Mouse (Mus musculus) megakaryocyte, embryonic 14.5 days (primary cell): Measurements from ENCODE around the gene Eno3. TPM values are rescaled to one million over a fixed set of nuclear protein-coding genes. Genes with fewer than 3 reads are reported as not detected.
A peak's percentile ranks its signal among the peaks of the same experiment; 100 is the strongest.

Experiments
- H3K27me3 ChIP-seq: replicated peaks from 2 replicates; pipeline ENCODE3; 2012; ENCODE audit warnings: inconsistent platforms
- H3K36me3 ChIP-seq: replicated peaks from 2 replicates; pipeline ENCODE3; 2012; ENCODE audit warnings: low read length, inconsistent platforms, mixed read lengths
- H3K4me1 ChIP-seq: 2 replicates; pipeline ENCODE4 v1.6.1; 2012; ENCODE audit warnings: inconsistent platforms
- H3K4me3 ChIP-seq: replicated peaks from 2 replicates; pipeline ENCODE3; 2012; ENCODE audit warnings: moderate library complexity, mild to moderate bottlenecking, inconsistent platforms
- H3K9me3 ChIP-seq: 2 replicates; pipeline ENCODE4 v1.6.1; 2012; ENCODE audit warnings: inconsistent platforms
- FLI1 ChIP-seq: IDR thresholded peaks from 2 replicates; pipeline ENCODE4 v1.6.1; 2012; ENCODE audit warnings: low read length, inconsistent platforms, mixed read lengths
- GATA1 ChIP-seq: IDR thresholded peaks from 3 replicates; pipeline ENCODE4 v1.6.1; 2012; ENCODE audit warnings: mixed read lengths, low read length, inconsistent platforms, borderline replicate concordance
- polyA plus RNA-seq: library from polyadenylated mRNA; stranded (reverse); fragments of >175 nt; gene quantifications from 2 replicates; pipeline ENCODE4 v1.2.3, GENCODE M21; 2012; ENCODE audit warnings: low replicate concordance; ENCODE audit not compliant: insufficient read depth

The Eno3 gene
- polyA plus RNA-seq, 1 experiment = 8.4 TPM

DNA sequence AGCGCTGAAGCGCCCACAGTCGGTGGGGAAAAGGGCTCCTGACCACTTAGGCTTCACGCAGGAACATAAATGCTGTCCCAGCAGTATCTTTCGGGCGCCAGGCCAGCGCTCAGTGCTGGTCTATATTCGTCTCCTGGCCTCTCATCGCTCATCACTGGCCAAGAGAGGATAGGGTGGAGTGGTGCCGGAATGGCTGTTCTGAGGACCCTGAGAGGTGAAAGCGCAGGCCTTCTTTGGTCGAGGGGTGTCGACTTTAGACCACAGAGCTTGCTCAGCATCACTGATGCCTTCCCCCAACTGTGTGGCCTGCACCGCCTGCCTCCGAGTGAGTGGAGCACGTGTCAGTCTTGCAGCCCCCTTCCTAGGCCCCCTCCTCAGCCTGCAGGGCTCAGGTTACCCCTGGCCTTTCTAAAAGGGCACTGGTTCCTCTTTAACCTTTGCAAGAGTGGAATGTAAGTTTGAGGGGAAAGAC, 510 bp upstream of the Eno3 start:
- Histone ChIP-seq H3K9me3 (no peaks in the 10 kb centered on the region), H3K27me3 (no peaks in the 10 kb centered on the region), H3K4me3 (peak overlapping the region; percentile 100), H3K36me3 (peaks cover 46% of the 10 kb centered on the region), H3K4me1 (peaks cover 69% of the 10 kb centered on the region)
- TF ChIP-seq GATA1 (no peak), FLI1 (no peak)

DNA sequence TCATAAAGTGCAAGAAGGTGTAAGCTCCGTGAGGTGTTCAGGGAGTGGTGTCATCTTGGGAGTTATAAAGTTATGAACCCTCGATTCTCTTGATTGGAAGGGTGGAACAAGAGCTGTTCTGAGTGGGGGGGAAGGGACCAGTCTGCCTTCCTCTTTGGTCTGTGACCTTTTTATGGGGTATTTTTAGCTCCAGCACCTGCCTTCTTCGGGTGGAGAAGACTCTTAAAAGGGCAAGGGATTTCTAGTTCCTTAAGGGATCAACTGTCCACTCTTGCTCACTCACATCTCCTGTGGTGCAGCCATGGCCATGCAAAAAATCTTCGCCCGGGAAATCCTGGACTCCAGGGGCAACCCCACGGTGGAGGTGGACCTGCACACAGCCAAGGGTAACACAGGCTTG, 571 bp downstream of the Eno3 start:
- Histone ChIP-seq H3K4me1 (peaks cover 65% of the 10 kb centered on the region), H3K27me3 (no peaks in the 10 kb centered on the region), H3K36me3 (peaks cover 46% of the 10 kb centered on the region), H3K4me3 (peak overlapping the region; percentile 14), H3K9me3 (no peaks in the 10 kb centered on the region)
- TF ChIP-seq FLI1 (no peak), GATA1 (no peak)

DNA sequence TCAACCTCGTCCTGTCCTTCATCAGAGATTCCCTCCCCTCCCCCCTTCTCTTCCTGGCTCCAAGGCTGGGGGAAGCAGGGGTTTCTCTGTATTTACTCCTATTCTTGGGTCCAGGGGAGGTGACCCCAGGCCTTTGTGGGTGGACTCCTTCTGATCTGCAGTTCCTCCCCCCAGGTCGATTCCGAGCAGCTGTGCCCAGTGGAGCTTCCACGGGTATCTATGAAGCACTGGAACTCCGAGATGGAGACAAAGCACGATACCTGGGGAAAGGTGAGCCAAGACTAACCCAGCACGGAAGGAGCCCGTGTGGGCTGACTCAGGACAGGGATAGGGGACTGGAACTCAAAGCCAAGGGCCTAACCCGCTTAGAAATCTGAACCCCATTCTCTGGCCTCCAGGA, 989 bp downstream of the Eno3 start:
- no peaks in the 10 kb centered on the region for H3K27me3 ChIP-seq
- TF ChIP-seq FLI1 (no peak), GATA1 (no peak)
- H3K9me3 ChIP-seq = no peaks in the 10 kb centered on the region
- peak overlapping the region; percentile 14 for H3K4me3 ChIP-seq
- peaks cover 46% of the 10 kb centered on the region for H3K36me3 ChIP-seq
- H3K4me1 ChIP-seq = peaks cover 67% of the 10 kb centered on the region

DNA sequence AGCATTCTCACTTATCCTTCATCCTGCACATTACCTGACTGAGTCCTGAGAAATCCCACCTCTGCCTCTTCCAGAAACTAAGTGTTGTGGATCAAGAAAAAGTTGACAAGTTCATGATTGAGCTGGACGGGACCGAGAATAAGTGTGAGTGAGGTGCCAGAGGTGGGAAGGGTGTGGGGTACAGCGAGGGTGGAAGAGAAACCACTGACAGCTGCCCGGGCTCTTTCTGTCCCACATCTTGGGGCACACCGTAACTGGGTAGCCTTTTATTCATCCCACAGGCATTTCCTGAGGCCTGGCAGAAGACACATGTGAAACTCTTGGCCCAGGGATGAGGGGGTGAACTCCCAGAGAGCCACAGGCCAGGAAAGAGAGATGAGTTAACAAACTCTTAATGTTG, 1.5 kb downstream of the Eno3 start:
- H3K4me3 ChIP-seq = no peak overlapping the region
- peaks cover 69% of the 10 kb centered on the region for H3K4me1 ChIP-seq
- H3K36me3 ChIP-seq = peaks cover 48% of the 10 kb centered on the region
- H3K27me3 ChIP-seq = no peaks in the 10 kb centered on the region
- TF ChIP-seq FLI1 (no peak), GATA1 (no peak)
- H3K9me3 ChIP-seq = no peaks in the 10 kb centered on the region

GRCm38 (mm10) chr11:70658942-70659341, 1.9 kb downstream of the Eno3 start:
- peaks cover 50% of the 10 kb centered on the region for H3K36me3 ChIP-seq
- TF ChIP-seq FLI1 (no peak), GATA1 (no peak)
- H3K27me3 ChIP-seq = no peaks in the 10 kb centered on the region
- no peaks in the 10 kb centered on the region for H3K9me3 ChIP-seq
- H3K4me3 ChIP-seq = peak overlapping the region; percentile 28
- peaks cover 69% of the 10 kb centered on the region for H3K4me1 ChIP-seq

- TF ChIP-seq FLI1 (no peak), GATA1 (no peak)
- no peak overlapping the region for H3K4me3 ChIP-seq
- peaks cover 66% of the 10 kb centered on the region for H3K36me3 ChIP-seq
These were observed 3.6 kb downstream of the Eno3 start for GRCm38 (mm10) chr11:70660571-70660970.

DNA sequence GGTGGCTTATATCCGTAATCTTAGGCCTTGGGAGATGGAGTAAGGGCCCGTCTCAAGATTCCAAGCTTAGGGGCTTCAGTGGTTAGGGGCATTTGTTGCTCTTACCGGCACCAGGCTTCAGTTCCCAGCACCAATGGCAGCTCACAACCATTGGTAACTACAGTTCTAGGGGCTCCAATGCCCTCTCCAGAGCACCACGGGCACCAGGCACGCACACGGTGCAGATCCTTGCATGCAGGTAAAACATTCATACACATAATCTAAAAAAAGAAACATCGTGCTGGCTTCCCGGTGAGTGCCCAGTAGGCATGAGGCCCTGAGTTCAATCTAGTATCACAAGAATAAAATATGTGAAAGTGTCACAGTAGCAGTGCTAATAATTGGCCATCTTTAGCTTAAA, 6.1 kb downstream of the Eno3 start:
- Histone ChIP-seq H3K27me3 (no peaks in the 10 kb centered on the region), H3K9me3 (no peaks in the 10 kb centered on the region), H3K4me1 (peaks cover 77% of the 10 kb centered on the region), H3K4me3 (no peak overlapping the region), H3K36me3 (peaks cover 87% of the 10 kb centered on the region)
- TF ChIP-seq GATA1 (no peak), FLI1 (no peak)

More at GRCm38 (mm10) chr11:70660571-70660970, 3.6 kb downstream of the Eno3 start:
- Histone ChIP-seq H3K27me3 (no peaks in the 10 kb centered on the region), H3K4me1 (peaks cover 80% of the 10 kb centered on the region), H3K9me3 (no peaks in the 10 kb centered on the region)

- Histone ChIP-seq H3K9me3 (no peaks in the 10 kb centered on the region), H3K27me3 (no peaks in the 10 kb centered on the region), H3K4me3 (no peak overlapping the region), H3K36me3 (peaks cover 85% of the 10 kb centered on the region), H3K4me1 (peaks cover 73% of the 10 kb centered on the region)
- TF ChIP-seq GATA1 (no peak), FLI1 (no peak)
These were observed 7.0 kb downstream of the Eno3 start for GRCm38 (mm10) chr11:70663957-70664356.

DNA sequence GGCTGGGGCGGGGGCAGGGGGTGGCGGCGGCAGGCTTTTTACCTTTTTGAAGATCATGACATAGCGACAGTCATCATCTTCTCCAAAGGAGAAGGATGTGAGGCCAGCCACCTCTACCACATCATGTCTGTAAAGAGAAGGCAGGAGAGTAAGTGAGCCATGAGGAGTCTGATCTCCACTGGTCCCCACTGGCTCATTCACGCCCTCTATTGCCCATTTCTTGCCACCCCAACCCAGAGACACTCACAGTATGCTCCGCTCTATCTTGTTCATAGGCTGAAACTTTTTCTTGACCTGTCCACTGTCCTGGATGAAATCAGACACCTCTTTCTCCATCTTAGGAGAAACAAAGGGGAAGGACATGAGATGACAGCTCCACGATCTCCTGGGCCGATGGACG, 7.7 kb downstream of the Eno3 start:
- peaks cover 78% of the 10 kb centered on the region for H3K36me3 ChIP-seq
- H3K9me3 ChIP-seq = no peaks in the 10 kb centered on the region
- H3K4me3 ChIP-seq = no peak overlapping the region
- TF ChIP-seq GATA1 (no peak), FLI1 (no peak)
- H3K4me1 ChIP-seq = peaks cover 69% of the 10 kb centered on the region
- H3K27me3 ChIP-seq = no peaks in the 10 kb centered on the region

DNA sequence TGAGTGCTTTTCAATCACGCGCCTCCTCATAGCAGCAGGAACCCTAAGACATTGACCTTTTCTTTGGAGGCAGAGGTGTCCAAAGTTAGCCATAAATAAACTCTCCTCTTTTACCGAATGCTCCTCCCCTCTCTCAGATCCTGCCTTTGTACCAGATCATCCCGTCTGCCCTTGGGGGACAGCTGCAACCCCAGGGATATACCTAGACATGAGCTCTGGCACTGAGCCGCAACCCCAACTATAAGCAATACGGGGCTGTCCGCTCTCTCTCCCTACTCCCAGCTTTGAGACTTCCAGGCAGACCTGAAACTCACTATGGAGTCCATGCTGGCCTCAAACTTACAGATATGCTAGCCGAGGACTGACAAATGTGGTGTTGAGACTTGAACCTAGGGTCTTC, 9.7 kb downstream of the Eno3 start:
- H3K9me3 ChIP-seq = no peaks in the 10 kb centered on the region
- peak overlapping the region; percentile 5 for H3K4me3 ChIP-seq
- TF ChIP-seq FLI1 = no peak
- no peak for TF ChIP-seq GATA1
- peaks cover 77% of the 10 kb centered on the region for H3K36me3 ChIP-seq
- peaks cover 74% of the 10 kb centered on the region for H3K4me1 ChIP-seq
- no peaks in the 10 kb centered on the region for H3K27me3 ChIP-seq
